Mouse (Mus musculus) embryo, embryonic 10.5 days (tissue): Measurements from ENCODE around the gene Gimap3.

ENCODE experiments used
- DNase-seq: peaks from one replicate; pipeline ENCODE4 v3.0.0-alpha.2; 2015; ENCODE audit warnings: low spot score

The Gimap3 gene

GRCm38 (mm10) chr6:48742422-48743351 is 28.0 kb downstream of the Gimap3 start:
- peak; percentile 22 for DNase-seq

GRCm38 (mm10) chr6:48741711-48742206 is 28.9 kb downstream of the Gimap3 start:
- DNase-seq = no peak

GRCm38 (mm10) chr6:48741273-48741672 is 29.4 kb downstream of the Gimap3 start:
- DNase-seq = no peak

GRCm38 (mm10) chr6:48740501-48741169 is 30.0 kb downstream of the Gimap3 start:
- DNase-seq = no peak

GRCm38 (mm10) chr6:48739780-48740055 is 30.9 kb downstream of the Gimap3 start:
- DNase-seq = no peak

GRCm38 (mm10) chr6:48738961-48739779 is 31.5 kb downstream of the Gimap3 start, which contains the start of gene Gimap1:
TSS of gene Gimap1 (plus strand) at chr6:48739054.
- DNase-seq = no peak

GRCm38 (mm10) chr6:48737688-48738087 is 33.0 kb downstream of the Gimap3 start:
- no peak for DNase-seq

GRCm38 (mm10) chr6:48737053-48737452 is 33.6 kb downstream of the Gimap3 start:
- no peak for DNase-seq

GRCm38 (mm10) chr6:48733660-48734059 is 37.0 kb downstream of the Gimap3 start:
- no peak for DNase-seq

GRCm38 (mm10) chr6:48732864-48733304 is 37.8 kb downstream of the Gimap3 start:
- DNase-seq = no peak

GRCm38 (mm10) chr6:48727761-48728160 is 42.9 kb downstream of the Gimap3 start:
- no peak for DNase-seq

- no peak for DNase-seq
Observed at GRCm38 (mm10) chr6:48725476-48725875, 45.2 kb downstream of the Gimap3 start.

GRCm38 (mm10) chr6:48723468-48723867 is 47.2 kb downstream of the Gimap3 start:
- DNase-seq = no peak

GRCm38 (mm10) chr6:48720326-48720725 is 50.3 kb downstream of the Gimap3 start:
- DNase-seq = no peak

GRCm38 (mm10) chr6:48718455-48718854 is 52.2 kb downstream of the Gimap3 start, which contains the start of the genes Gm28053 and Gimap7:
TSS of gene Gm28053 (plus strand) at chr6:48718607.
TSS of gene Gimap7 (plus strand) at chr6:48718621.
- DNase-seq = no peak
